Mouse (Mus musculus) hindbrain, embryonic 15.5 days (tissue): Measurements from ENCODE around the gene Baz2b. TPM values are rescaled to one million over a fixed set of nuclear protein-coding genes. Genes with fewer than 3 reads are reported as not detected.

Experiments
- ATAC-seq: fragments of 200-750 bp; cut with Nextera tagmentation; 2 replicates; pipeline ENCODE4 v1.8.0; 2017; ENCODE audit warnings: low read depth, moderate number of reproducible peaks, moderate TSS enrichment; ENCODE audit not compliant: low FRiP score
- H3K27ac ChIP-seq: fragments of 300-500 bp; sonication (generic); replicated peaks from 2 replicates; pipeline ENCODE4 v1.5.1; 2015; ENCODE audit warnings: mild to moderate bottlenecking, inconsistent platforms
- H3K27me3 ChIP-seq: fragments of 300-500 bp; sonication (generic); 2 replicates; pipeline ENCODE4 v1.6.1; 2015; ENCODE audit warnings: control low read depth, inconsistent platforms
- H3K36me3 ChIP-seq: fragments of 300-500 bp; sonication (generic); 2 replicates; pipeline ENCODE4 v1.6.1; 2015; ENCODE audit warnings: control low read depth, inconsistent platforms
- H3K4me1 ChIP-seq: fragments of 300-500 bp; sonication (generic); replicated peaks from 2 replicates; pipeline ENCODE4 v1.6.1; 2015; ENCODE audit warnings: control low read depth, inconsistent platforms
- H3K4me2 ChIP-seq: fragments of 300-500 bp; sonication (generic); 2 replicates; pipeline ENCODE4 v1.6.1; 2015; ENCODE audit warnings: moderate library complexity, mild to moderate bottlenecking, inconsistent platforms
- H3K4me3 ChIP-seq: fragments of 300-500 bp; sonication (generic); 2 replicates; pipeline ENCODE4 v1.5.1; 2015; ENCODE audit warnings: mild to moderate bottlenecking, inconsistent platforms
- H3K9ac ChIP-seq: fragments of 300-500 bp; sonication (generic); 2 replicates; pipeline ENCODE4 v1.6.1; 2015; ENCODE audit warnings: inconsistent platforms
- H3K9me3 ChIP-seq: fragments of 300-500 bp; sonication (generic); 2 replicates; pipeline ENCODE4 v1.6.1; 2016; ENCODE audit warnings: control low read depth, inconsistent platforms
- WGBS: fragments of 180-500 bp; shearing (Covaris S2); methylation state at CpG from one replicate; pipeline ENCODE4 v1.1.7; 2015; 5-methylcytosine and 5-hydroxymethylcytosine counted together
- polyA plus RNA-seq: library from polyadenylated mRNA; unstranded; fragments of >200 nt; fragmentation: Nextera tagmentation; extraction: Ambion mirVana; gene quantifications from 2 replicates; pipeline ENCODE4 v1.2.1, GENCODE M21; 2015

The Baz2b gene
- polyA plus RNA-seq, 1 experiment from 2014 or later, result 74.7 TPM

GRCm38 (mm10) chr2:60037011-60037551 lies 172.6 kb downstream of the Baz2b start:
- Histone ChIP-seq H3K9me3 (no peaks in the 10 kb centered on the region), H3K27ac (peak overlapping the region; percentile 81), H3K27me3 (no peaks in the 10 kb centered on the region), H3K4me2 (peak overlapping the region; percentile 61), H3K4me3 (peak overlapping the region; percentile 46), H3K9ac (peak overlapping the region; percentile 40), H3K36me3 (no peaks in the 10 kb centered on the region), H3K4me1 (peaks cover 10% of the 10 kb centered on the region; the same call in 1 of the 2 replicates)
- 7% methylated on average over 19 of the region's 19 CpGs for WGBS
- ATAC-seq, result peak; percentile 70

GRCm38 (mm10) chr2:60036361-60036760 lies 173.3 kb downstream of the Baz2b start:
- H3K27me3 ChIP-seq, result no peaks in the 10 kb centered on the region
- H3K4me1 ChIP-seq, result peaks cover 10% of the 10 kb centered on the region; the same call in 1 of the 2 replicates
- H3K4me2 ChIP-seq, result peak overlapping the region; percentile 61
- no peak overlapping the region for H3K27ac ChIP-seq
- peak overlapping the region; percentile 46; the same call in 1 of the 2 replicates for H3K4me3 ChIP-seq
- no peak for ATAC-seq
- no peak overlapping the region for H3K9ac ChIP-seq
- H3K36me3 ChIP-seq, result no peaks in the 10 kb centered on the region
- H3K9me3 ChIP-seq, result no peaks in the 10 kb centered on the region
- WGBS, result 47% methylated on average over 3 of the region's 3 CpGs

DNA sequence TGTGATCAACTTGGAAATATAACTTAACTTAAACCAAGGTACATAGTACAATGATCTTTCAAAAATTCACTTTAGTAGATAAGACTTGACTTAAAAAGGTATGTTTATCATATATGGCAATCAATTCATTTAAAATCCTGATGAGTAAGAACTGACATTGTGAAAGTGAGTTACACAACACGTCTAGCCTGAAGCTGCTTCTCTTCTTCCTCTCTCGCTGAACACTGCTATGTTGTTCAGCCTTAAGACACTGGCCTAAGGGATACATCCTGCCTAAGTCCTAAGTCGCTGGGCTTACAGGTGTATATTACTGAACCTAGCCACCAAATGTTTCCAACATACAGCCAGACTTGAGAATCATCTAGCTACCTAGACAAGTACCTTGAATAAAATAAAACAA lies 178.6 kb downstream of the Baz2b start:
- H3K4me2 ChIP-seq, result no peak overlapping the region
- no peaks in the 10 kb centered on the region for H3K27me3 ChIP-seq
- H3K4me3 ChIP-seq, result no peak overlapping the region
- no peak for ATAC-seq
- H3K36me3 ChIP-seq, result no peaks in the 10 kb centered on the region
- peaks cover 9% of the 10 kb centered on the region for H3K4me1 ChIP-seq
- WGBS, result 94% methylated on average over 3 of the region's 3 CpGs
- H3K9ac ChIP-seq, result no peak overlapping the region
- no peaks in the 10 kb centered on the region for H3K9me3 ChIP-seq
- no peak overlapping the region for H3K27ac ChIP-seq

DNA sequence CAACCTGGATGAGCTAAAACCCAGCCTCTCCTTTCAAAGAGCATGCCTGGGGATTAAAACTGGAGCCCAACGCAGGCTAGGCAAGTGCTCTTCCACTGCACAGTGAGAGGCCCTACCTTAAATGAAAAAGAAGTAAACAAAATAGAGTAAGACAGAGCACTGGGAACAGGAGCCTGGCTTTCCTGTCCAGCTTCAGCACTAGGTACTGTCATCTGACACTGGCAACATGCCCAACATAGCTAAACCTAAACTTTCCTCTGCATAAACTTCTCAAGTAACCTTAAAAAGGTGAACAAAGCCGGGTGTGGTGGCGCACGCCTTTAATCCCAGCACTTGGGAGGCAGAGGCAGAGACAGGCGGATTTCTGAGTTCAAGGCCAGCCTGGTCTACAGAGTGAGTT lies 180.6 kb downstream of the Baz2b start:
- Histone ChIP-seq H3K27ac (no peak overlapping the region), H3K4me3 (no peak overlapping the region), H3K27me3 (no peaks in the 10 kb centered on the region), H3K4me2 (no peak overlapping the region), H3K36me3 (no peaks in the 10 kb centered on the region), H3K9ac (no peak overlapping the region), H3K9me3 (no peaks in the 10 kb centered on the region), H3K4me1 (peaks cover 6% of the 10 kb centered on the region)
- 97% methylated on average over 5 of the region's 5 CpGs for WGBS
- no peak for ATAC-seq

DNA sequence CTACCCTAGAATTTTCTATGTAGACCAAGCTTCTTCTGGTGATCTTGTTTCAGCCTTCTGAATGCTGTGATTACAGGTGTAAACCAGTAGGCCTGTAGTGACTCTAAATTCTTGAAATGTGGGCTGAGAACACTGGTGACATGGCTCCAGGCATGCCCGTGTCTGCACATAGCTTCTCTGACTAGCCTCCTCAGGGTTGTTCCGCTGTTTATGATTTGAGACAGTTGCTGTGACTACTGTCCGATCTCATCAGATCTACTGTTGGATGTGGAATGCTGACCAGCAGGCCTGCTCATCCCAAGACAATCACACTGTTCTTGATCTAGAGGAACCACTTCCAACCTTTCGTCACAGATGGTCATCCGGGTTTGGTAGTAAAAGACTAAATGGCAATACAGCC lies 182.5 kb downstream of the Baz2b start:
- H3K27ac ChIP-seq, result no peak overlapping the region
- ATAC-seq, result no peak
- H3K9me3 ChIP-seq, result no peaks in the 10 kb centered on the region

DNA sequence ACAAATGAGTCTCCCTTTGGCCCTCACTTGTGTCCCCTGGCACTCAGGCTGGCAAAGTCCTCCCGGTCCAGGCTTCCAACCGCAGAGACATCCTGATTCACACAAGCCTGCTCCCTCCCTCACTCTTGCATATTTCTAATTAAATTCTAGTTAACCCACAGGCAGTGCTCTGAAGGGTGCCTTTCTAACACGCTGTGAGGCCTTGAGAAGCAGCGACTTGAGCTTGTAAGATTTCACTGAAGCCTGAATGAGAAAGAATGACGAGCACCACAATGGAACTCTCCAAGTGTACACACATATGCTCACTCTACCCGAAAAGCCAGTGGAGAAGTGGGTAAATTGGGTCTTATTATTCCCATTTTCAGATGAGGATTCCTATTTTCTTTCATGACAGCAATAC lies 183.1 kb downstream of the Baz2b start:
- Histone ChIP-seq H3K4me1 (peaks cover 6% of the 10 kb centered on the region), H3K4me3 (no peak overlapping the region), H3K4me2 (no peak overlapping the region), H3K27ac (peak overlapping the region; percentile 38; the same call in 1 of the 2 replicates), H3K9ac (no peak overlapping the region), H3K36me3 (no peaks in the 10 kb centered on the region), H3K27me3 (no peaks in the 10 kb centered on the region), H3K9me3 (no peaks in the 10 kb centered on the region)
- no peak for ATAC-seq
- WGBS, result 27% methylated on average over 6 of the region's 6 CpGs

More for the DNA sequence above, 182.5 kb downstream of the Baz2b start:
- Histone ChIP-seq H3K36me3 (no peaks in the 10 kb centered on the region), H3K4me2 (no peak overlapping the region), H3K9ac (no peak overlapping the region), H3K4me3 (no peak overlapping the region), H3K4me1 (peaks cover 6% of the 10 kb centered on the region), H3K27me3 (no peaks in the 10 kb centered on the region)
- WGBS, result 91% methylated on average over 5 of the region's 5 CpGs

GRCm38 (mm10) chr2:60023777-60024176 lies 185.9 kb downstream of the Baz2b start:
- WGBS, result 92% methylated on average over 7 of the region's 7 CpGs
- no peak for ATAC-seq
- no peak overlapping the region for H3K27ac ChIP-seq

DNA sequence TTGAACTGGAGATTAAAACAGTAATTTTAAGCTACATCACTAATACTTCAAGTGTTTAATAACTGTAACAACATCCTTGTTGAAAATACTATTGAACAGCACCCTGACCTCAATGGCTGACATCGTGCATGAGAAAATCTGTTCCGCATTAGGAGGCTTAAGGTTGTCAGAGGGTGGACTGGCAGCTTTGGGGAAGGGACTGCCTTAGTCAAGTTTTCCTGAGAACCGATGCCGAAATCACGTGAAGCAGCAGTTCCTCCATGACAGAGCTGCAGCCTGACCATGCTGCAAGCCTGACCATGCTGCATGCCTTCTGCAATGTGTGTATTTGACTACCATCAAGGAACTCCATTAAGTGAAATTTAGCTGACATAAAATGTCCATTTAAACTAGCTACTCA lies 188.1 kb downstream of the Baz2b start:
- no peak overlapping the region for H3K9ac ChIP-seq
- no peaks in the 10 kb centered on the region for H3K36me3 ChIP-seq
- ATAC-seq, result no peak
- H3K4me1 ChIP-seq, result peaks cover 3% of the 10 kb centered on the region
- 71% methylated on average over 5 of the region's 5 CpGs for WGBS
- no peak overlapping the region for H3K27ac ChIP-seq
- H3K9me3 ChIP-seq, result no peaks in the 10 kb centered on the region
- H3K27me3 ChIP-seq, result no peaks in the 10 kb centered on the region
- H3K4me3 ChIP-seq, result no peak overlapping the region
- no peak overlapping the region for H3K4me2 ChIP-seq

More at GRCm38 (mm10) chr2:60023777-60024176, 185.9 kb downstream of the Baz2b start:
- Histone ChIP-seq H3K27me3 (no peaks in the 10 kb centered on the region), H3K4me3 (no peak overlapping the region), H3K9me3 (no peaks in the 10 kb centered on the region), H3K4me1 (peaks cover 6% of the 10 kb centered on the region), H3K36me3 (no peaks in the 10 kb centered on the region), H3K4me2 (no peak overlapping the region), H3K9ac (no peak overlapping the region)

GRCm38 (mm10) chr2:60021138-60021537 lies 188.5 kb downstream of the Baz2b start:
- H3K27me3 ChIP-seq, result no peaks in the 10 kb centered on the region
- 94% methylated on average over 6 of the region's 6 CpGs for WGBS
- H3K4me2 ChIP-seq, result no peak overlapping the region
- no peaks in the 10 kb centered on the region for H3K4me1 ChIP-seq
- no peak overlapping the region for H3K4me3 ChIP-seq
- no peaks in the 10 kb centered on the region for H3K9me3 ChIP-seq
- no peak overlapping the region for H3K27ac ChIP-seq
- ATAC-seq, result no peak
- no peak overlapping the region for H3K9ac ChIP-seq
- no peaks in the 10 kb centered on the region for H3K36me3 ChIP-seq

DNA sequence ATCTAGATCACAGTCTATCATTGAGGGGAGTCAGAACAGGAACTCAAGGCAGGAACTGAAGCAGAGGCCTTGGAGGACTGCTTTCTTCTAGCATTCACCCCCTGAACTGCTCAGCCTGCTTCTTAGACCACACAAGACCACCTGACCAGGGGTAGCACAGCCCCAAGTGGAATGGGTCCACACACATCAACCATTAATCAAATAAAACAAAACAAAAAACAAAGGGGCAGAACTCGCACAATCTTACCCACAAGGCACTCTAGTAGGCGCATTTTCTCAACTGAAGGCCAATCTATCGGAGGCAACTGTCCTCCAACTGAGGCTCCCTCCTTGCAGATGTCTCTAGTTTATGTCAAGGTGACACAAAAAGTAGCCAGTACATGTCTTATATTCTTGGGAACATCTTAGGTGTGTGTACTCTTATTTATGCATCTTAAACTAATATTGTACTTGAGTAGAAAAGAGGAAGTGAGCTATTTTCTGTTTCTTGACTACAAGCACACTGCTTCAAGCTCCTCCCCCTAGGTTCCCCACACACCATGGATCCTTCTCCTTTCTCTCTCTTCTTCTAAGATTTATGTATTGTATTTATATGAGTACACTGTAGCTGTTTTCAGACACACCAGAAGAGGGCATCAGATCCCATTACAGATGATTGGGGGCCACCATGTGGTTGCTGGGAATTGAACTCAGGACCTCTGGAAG lies 189.9 kb downstream of the Baz2b start:
- Histone ChIP-seq H3K9ac (no peak overlapping the region), H3K4me1 (no peaks in the 10 kb centered on the region), H3K27ac (no peak overlapping the region), H3K4me3 (no peak overlapping the region), H3K27me3 (no peaks in the 10 kb centered on the region), H3K9me3 (no peaks in the 10 kb centered on the region), H3K4me2 (no peak overlapping the region), H3K36me3 (no peaks in the 10 kb centered on the region)
- ATAC-seq, result no peak
- WGBS, result 97% methylated on average over 3 of the region's 3 CpGs

DNA sequence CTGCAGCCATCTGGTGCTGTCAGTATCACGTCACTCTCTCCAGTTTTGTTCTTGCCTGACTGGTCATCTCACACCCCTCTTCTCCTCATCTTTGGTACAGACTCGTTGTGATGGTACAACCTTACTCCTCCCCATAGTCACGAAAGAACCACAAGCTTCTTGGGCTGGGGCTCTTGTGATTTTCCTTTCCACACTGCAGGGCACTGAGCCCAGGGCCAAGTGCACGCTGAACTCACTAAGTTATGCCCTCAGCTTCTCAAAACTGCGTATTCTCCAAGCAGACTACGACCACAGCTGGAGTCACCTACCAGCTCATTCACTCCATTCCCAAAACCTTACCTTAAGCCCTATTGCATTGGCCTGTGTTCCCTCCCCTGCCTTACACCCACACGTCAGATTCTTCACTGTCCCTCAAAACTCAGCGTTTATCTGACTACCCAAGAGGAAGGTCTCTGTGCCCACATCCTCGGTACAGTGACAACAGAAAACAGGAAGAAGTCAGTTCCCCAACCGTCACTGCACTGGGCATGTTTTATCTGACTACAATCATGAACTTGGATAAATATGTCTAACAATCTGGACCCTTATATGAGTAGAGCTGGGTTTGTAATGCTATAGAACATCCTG lies 190.7 kb downstream of the Baz2b start:
- Histone ChIP-seq H3K4me3 (no peak overlapping the region), H3K27me3 (no peaks in the 10 kb centered on the region), H3K27ac (no peak overlapping the region), H3K4me2 (no peak overlapping the region), H3K4me1 (no peaks in the 10 kb centered on the region), H3K9ac (no peak overlapping the region), H3K9me3 (no peaks in the 10 kb centered on the region), H3K36me3 (no peaks in the 10 kb centered on the region)
- ATAC-seq, result no peak
- WGBS, result 89% methylated on average over 10 of the region's 10 CpGs

DNA sequence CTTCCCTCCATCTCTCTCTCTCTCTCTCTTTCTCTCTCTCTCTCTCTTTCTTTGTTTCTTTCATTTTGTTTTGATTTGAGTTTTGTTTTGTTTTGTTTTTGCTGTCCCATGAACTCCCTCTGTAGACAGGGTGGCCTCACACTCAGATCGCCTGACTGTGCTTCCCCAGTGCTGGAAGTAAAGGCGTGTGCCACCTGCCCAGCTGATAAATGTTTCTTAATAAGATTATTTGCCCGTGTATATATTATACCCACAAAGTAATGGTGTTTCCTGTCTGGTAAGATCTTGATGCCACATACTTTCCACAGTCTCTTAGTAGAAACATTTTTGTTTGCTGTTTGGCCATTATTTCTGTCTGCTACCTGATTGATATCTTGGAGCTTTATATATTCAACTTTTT lies 198.1 kb downstream of the Baz2b start:
- no peak overlapping the region for H3K9ac ChIP-seq
- 95% methylated on average over 3 of the region's 3 CpGs for WGBS
- no peak overlapping the region for H3K4me2 ChIP-seq
- H3K4me1 ChIP-seq, result no peaks in the 10 kb centered on the region; the same call in 1 of the 2 replicates
- no peaks in the 10 kb centered on the region for H3K9me3 ChIP-seq
- H3K4me3 ChIP-seq, result no peak overlapping the region
- H3K27ac ChIP-seq, result no peak overlapping the region
- H3K36me3 ChIP-seq, result no peaks in the 10 kb centered on the region
- no peak for ATAC-seq
- H3K27me3 ChIP-seq, result no peaks in the 10 kb centered on the region
